Mouse (Mus musculus): ENCODE measurements around the gene Orc5. TPM values are rescaled to one million over a fixed set of nuclear protein-coding genes. Genes with fewer than 3 reads are reported as not detected.

Orc5 gene
- total and polyA plus RNA-seq, 3 experiments: 27.4 to 76.5 (median 47.8) TPM

GRCm38 (mm10) chr5:22573696-22574095 is 23.5 kb upstream of the Orc5 start:
- no peaks in the 10 kb centered on the region for H3K36me3 ChIP-seq (replicated peaks in 1 of 2; ENCODE audit: control insufficient read depth in 1 of 2, insufficient read depth in 1 of 2, low read length in 1 of 2)
- in situ Hi-C loops (cut with MboI; ENCODE audit: low pct_ligation_motif_present, low pct_unique_long_range_greater_than_20kb, low sequenced_read_pairs) (no loop called here), dilution Hi-C loops (cut with MboI; ENCODE audit: extremely low pct_ligation_motif_present, extremely low pct_unique_long_range_greater_than_20kb, low sequenced_read_pairs) (no loop called here)
- H3K9me3 ChIP-seq (replicated peaks; ENCODE audit: low read length): no peaks in the 10 kb centered on the region
- TF ChIP-seq USF1 (IDR thresholded peaks at IDR 0.05; ENCODE audit: low read depth, low read length): no peak
- TF ChIP-seq SMC3 (IDR thresholded peaks at IDR 0.05; ENCODE audit: low read depth, low read length): no peak
- no peak for TF ChIP-seq TCF12 (IDR thresholded peaks at IDR 0.05; ENCODE audit: low read depth, low read length)
- no peak for TF ChIP-seq SIN3A (IDR thresholded peaks at IDR 0.05; ENCODE audit: low read length)
- no peak for TF ChIP-seq ETS1 (conservative IDR thresholded peaks at IDR 0.05; ENCODE audit: low read depth, low read length)
- no peak for TF ChIP-seq CTCF (conservative IDR thresholded peaks at IDR 0.05 in 1 of 2, IDR thresholded peaks at IDR 0.05 in 1 of 2; ENCODE audit: low read depth in 2 of 2, low read length in 2 of 2)
- TF ChIP-seq ZC3H11A (IDR thresholded peaks at IDR 0.05; ENCODE audit: low read depth, low read length): no peak
- TF ChIP-seq KAT2A (IDR thresholded peaks at IDR 0.05; ENCODE audit: insufficient replicate concordance, low read length): no peak
- no peak for TF ChIP-seq MXI1 (IDR thresholded peaks at IDR 0.05; ENCODE audit: low read depth, low read length)
- no peak for TF ChIP-seq BHLHE40 (IDR thresholded peaks at IDR 0.05; ENCODE audit: low read depth, low read length)
- no peak for TF ChIP-seq USF2 (conservative IDR thresholded peaks at IDR 0.05; ENCODE audit: low read depth, low read length)
- DNase-seq (ENCODE audit: extremely low read depth): no peak
- no peak overlapping the region for H3K4me2 ChIP-seq (ENCODE audit: insufficient read depth, low read depth, poor library complexity, severe bottlenecking)
- no peak overlapping the region for H3K9ac ChIP-seq (ENCODE audit: insufficient read depth, low read depth)
- H3K4me3 ChIP-seq (replicated peaks in 1 of 3; ENCODE audit: low read depth in 2 of 3, low read length in 2 of 3, poor library complexity in 1 of 3): no peak overlapping the region
- H3K4me1 ChIP-seq (ENCODE audit: control insufficient read depth in 1 of 2, insufficient read depth in 2 of 2): no peaks in the 10 kb centered on the region
- H3K27me3 ChIP-seq (replicated peaks): no peaks in the 10 kb centered on the region
- no peak overlapping the region for H3K27ac ChIP-seq (ENCODE audit: insufficient read depth, low read depth)
- no peaks in the 10 kb centered on the region for H3K79me2 ChIP-seq (replicated peaks; ENCODE audit: control insufficient read depth, extremely low read depth, insufficient read depth, poor library complexity, severe bottlenecking)

GRCm38 (mm10) chr5:22572881-22573280 is 22.7 kb upstream of the Orc5 start:
- no peak overlapping the region for H3K27ac ChIP-seq (ENCODE audit: insufficient read depth, low read depth)
- H3K79me2 ChIP-seq (replicated peaks; ENCODE audit: control insufficient read depth, extremely low read depth, insufficient read depth, poor library complexity, severe bottlenecking): no peaks in the 10 kb centered on the region
- dilution Hi-C loops (cut with MboI; ENCODE audit: extremely low pct_ligation_motif_present, extremely low pct_unique_long_range_greater_than_20kb, low sequenced_read_pairs): no loop called here
- no peaks in the 10 kb centered on the region for H3K9me3 ChIP-seq (replicated peaks; ENCODE audit: low read length)
- H3K4me3 ChIP-seq (replicated peaks in 1 of 3; ENCODE audit: low read depth in 2 of 3, low read length in 2 of 3, poor library complexity in 1 of 3): no peak overlapping the region
- TF ChIP-seq JUN (IDR thresholded peaks at IDR 0.05; ENCODE audit: insufficient read depth, low read depth, low read length) (no peak), UBTF (IDR thresholded peaks at IDR 0.05; ENCODE audit: low read depth, low read length) (no peak)
- no peaks in the 10 kb centered on the region for H3K36me3 ChIP-seq (replicated peaks in 1 of 2; ENCODE audit: control insufficient read depth in 1 of 2, insufficient read depth in 1 of 2, low read length in 1 of 2)
- no peak overlapping the region for H3K4me2 ChIP-seq (ENCODE audit: insufficient read depth, low read depth, poor library complexity, severe bottlenecking)
- no peak for DNase-seq (ENCODE audit: extremely low read depth)
- in situ Hi-C loops (cut with MboI; ENCODE audit: low pct_ligation_motif_present, low pct_unique_long_range_greater_than_20kb, low sequenced_read_pairs): no loop called here
- no peak overlapping the region for H3K9ac ChIP-seq (ENCODE audit: insufficient read depth, low read depth)
- H3K27me3 ChIP-seq (replicated peaks): no peaks in the 10 kb centered on the region
- H3K4me1 ChIP-seq (ENCODE audit: control insufficient read depth in 1 of 2, insufficient read depth in 2 of 2): no peaks in the 10 kb centered on the region

- in situ Hi-C loops (cut with MboI; ENCODE audit: low pct_ligation_motif_present, low pct_unique_long_range_greater_than_20kb, low sequenced_read_pairs) (no loop called here), dilution Hi-C loops (cut with MboI; ENCODE audit: extremely low pct_ligation_motif_present, extremely low pct_unique_long_range_greater_than_20kb, low sequenced_read_pairs) (no loop called here)
- no peak for TF ChIP-seq MEF2A (IDR thresholded peaks at IDR 0.05; ENCODE audit: borderline replicate concordance, low read depth, low read length)
- TF ChIP-seq MAFK (IDR thresholded peaks at IDR 0.05; ENCODE audit: insufficient replicate concordance, low read length): no peak
- no peak for TF ChIP-seq TCF12 (IDR thresholded peaks at IDR 0.05; ENCODE audit: low read depth, low read length)
- no peak for TF ChIP-seq HCFC1 (IDR thresholded peaks at IDR 0.05; ENCODE audit: low read depth, low read length)
- TF ChIP-seq USF2 (conservative IDR thresholded peaks at IDR 0.05; ENCODE audit: low read depth, low read length): no peak
- no peak for TF ChIP-seq POLR2A (IDR thresholded peaks at IDR 0.05; ENCODE audit: low read depth, low read length)
- TF ChIP-seq SMC3 (IDR thresholded peaks at IDR 0.05; ENCODE audit: low read depth, low read length): no peak
- no peak for TF ChIP-seq IRF4 (IDR thresholded peaks at IDR 0.05; ENCODE audit: low read depth, low read length)
- TF ChIP-seq ZKSCAN1 (IDR thresholded peaks at IDR 0.05; ENCODE audit: borderline replicate concordance, low read depth, low read length): no peak
- TF ChIP-seq ETS1 (conservative IDR thresholded peaks at IDR 0.05; ENCODE audit: low read depth, low read length): no peak
- TF ChIP-seq SIN3A (IDR thresholded peaks at IDR 0.05; ENCODE audit: low read length): no peak
- no peak for TF ChIP-seq ELF1 (IDR thresholded peaks at IDR 0.05; ENCODE audit: low read depth, low read length)
- no peak for TF ChIP-seq CTCF (conservative IDR thresholded peaks at IDR 0.05 in 1 of 2, IDR thresholded peaks at IDR 0.05 in 1 of 2; ENCODE audit: low read depth in 2 of 2, low read length in 2 of 2)
- TF ChIP-seq CHD1 (IDR thresholded peaks at IDR 0.05; ENCODE audit: low read depth, low read length): no peak
- no peak for TF ChIP-seq MYC (IDR thresholded peaks at IDR 0.05; ENCODE audit: low read depth, low read length)
- no peak for TF ChIP-seq KAT2A (IDR thresholded peaks at IDR 0.05; ENCODE audit: insufficient replicate concordance, low read length)
- TF ChIP-seq E2F4 (IDR thresholded peaks at IDR 0.05; ENCODE audit: insufficient replicate concordance, low read depth, low read length): no peak
- TF ChIP-seq USF1 (IDR thresholded peaks at IDR 0.05; ENCODE audit: low read depth, low read length): no peak
- TF ChIP-seq BHLHE40 (IDR thresholded peaks at IDR 0.05; ENCODE audit: low read depth, low read length): no peak
- no peak for TF ChIP-seq NELFE (IDR thresholded peaks at IDR 0.05; ENCODE audit: low read depth, low read length)
These were observed 22.2 kb upstream of the Orc5 start for GRCm38 (mm10) chr5:22572456-22572855.

More at GRCm38 (mm10) chr5:22572456-22572855, 22.2 kb upstream of the Orc5 start:
- Histone ChIP-seq H3K79me2 (replicated peaks; ENCODE audit: control insufficient read depth, extremely low read depth, insufficient read depth, poor library complexity, severe bottlenecking) (no peaks in the 10 kb centered on the region), H3K9ac (ENCODE audit: insufficient read depth, low read depth) (no peak overlapping the region), H3K27ac (ENCODE audit: insufficient read depth, low read depth) (no peak overlapping the region), H3K27me3 (replicated peaks) (no peaks in the 10 kb centered on the region), H3K4me3 (replicated peaks in 1 of 3; ENCODE audit: low read depth in 2 of 3, low read length in 2 of 3, poor library complexity in 1 of 3) (no peak overlapping the region), H3K36me3 (replicated peaks in 1 of 2; ENCODE audit: control insufficient read depth in 1 of 2, insufficient read depth in 1 of 2, low read length in 1 of 2) (no peaks in the 10 kb centered on the region), H3K4me1 (ENCODE audit: control insufficient read depth in 1 of 2, insufficient read depth in 2 of 2) (no peaks in the 10 kb centered on the region), H3K4me2 (ENCODE audit: insufficient read depth, low read depth, poor library complexity, severe bottlenecking) (no peak overlapping the region), H3K9me3 (replicated peaks; ENCODE audit: low read length) (no peaks in the 10 kb centered on the region)
- no peak for DNase-seq (ENCODE audit: extremely low read depth)

Measured in CH12.LX (cell line).